Mouse (Mus musculus): ENCODE measurements around the gene Immp2l. TPM values are rescaled to one million over a fixed set of nuclear protein-coding genes. Genes with fewer than 3 reads are reported as not detected.

Immp2l gene
- polyA plus RNA-seq, 1 experiment, result 9.6 TPM

GRCm38 (mm10) chr12:41275361-41275760, 251.5 kb downstream of the Immp2l start:
- H3ac ChIP-seq (ENCODE audit: control insufficient read depth, insufficient read length), result no peak overlapping the region
- no peak for TF ChIP-seq E2F4 (IDR thresholded peaks at IDR 0.05; ENCODE audit: insufficient read depth)
- H3K4me2 ChIP-seq (ENCODE audit: low read depth), result no peak overlapping the region
- H3K36me3 ChIP-seq (ENCODE audit: control insufficient read depth, insufficient read depth), result no peaks in the 10 kb centered on the region
- no peaks in the 10 kb centered on the region for H3K79me2 ChIP-seq (ENCODE audit: control insufficient read depth, insufficient read depth)
- H3K27me3 ChIP-seq (ENCODE audit: control insufficient read depth, insufficient read depth, insufficient read length), result no peaks in the 10 kb centered on the region
- no peak overlapping the region for H3K4me3 ChIP-seq

- no peaks in the 10 kb centered on the region for H3K36me3 ChIP-seq (ENCODE audit: control insufficient read depth, insufficient read depth)
- H3K27me3 ChIP-seq (ENCODE audit: control insufficient read depth, insufficient read depth, insufficient read length), result no peaks in the 10 kb centered on the region
- H3K4me2 ChIP-seq (ENCODE audit: low read depth), result no peak overlapping the region
- no peak overlapping the region for H3K4me3 ChIP-seq
- H3K79me2 ChIP-seq (ENCODE audit: control insufficient read depth, insufficient read depth), result no peaks in the 10 kb centered on the region
- no peak overlapping the region for H3ac ChIP-seq (ENCODE audit: control insufficient read depth, insufficient read length)
- TF ChIP-seq POLR2AphosphoS2 (IDR thresholded peaks at IDR 0.05; ENCODE audit: insufficient read length, low read depth) (no peak), CEBPB (IDR thresholded peaks at IDR 0.05; ENCODE audit: insufficient read depth, poor library complexity, severe bottlenecking) (no peak), TCF12 (IDR thresholded peaks at IDR 0.05; ENCODE audit: insufficient read depth, poor library complexity, severe bottlenecking) (no peak), MAX (IDR thresholded peaks at IDR 0.05; ENCODE audit: low read depth) (no peak), POLR2A (IDR thresholded peaks at IDR 0.05; ENCODE audit: insufficient read length, low read depth) (no peak), REST (IDR thresholded peaks at IDR 0.05; ENCODE audit: insufficient read depth, insufficient read length) (no peak), USF1 (IDR thresholded peaks at IDR 0.05; ENCODE audit: low read depth) (no peak), SRF (IDR thresholded peaks at IDR 0.05; ENCODE audit: control insufficient read depth, insufficient read length, low read depth) (no peak), MYOG (IDR thresholded peaks at IDR 0.05; ENCODE audit: control insufficient read depth in 1 of 3, insufficient read depth in 1 of 3, insufficient read length in 2 of 3, low read depth in 2 of 3) (no peak), MYOD1 (IDR thresholded peaks at IDR 0.05; ENCODE audit: control insufficient read depth in 1 of 3, insufficient read length in 2 of 3, low read depth in 2 of 3) (no peak), E2F4 (IDR thresholded peaks at IDR 0.05; ENCODE audit: insufficient read depth) (no peak), TCF3 (IDR thresholded peaks at IDR 0.05; ENCODE audit: insufficient read length, low read depth) (no peak)
Observed at GRCm38 (mm10) chr12:41277896-41278295, 254.0 kb downstream of the Immp2l start.

DNA sequence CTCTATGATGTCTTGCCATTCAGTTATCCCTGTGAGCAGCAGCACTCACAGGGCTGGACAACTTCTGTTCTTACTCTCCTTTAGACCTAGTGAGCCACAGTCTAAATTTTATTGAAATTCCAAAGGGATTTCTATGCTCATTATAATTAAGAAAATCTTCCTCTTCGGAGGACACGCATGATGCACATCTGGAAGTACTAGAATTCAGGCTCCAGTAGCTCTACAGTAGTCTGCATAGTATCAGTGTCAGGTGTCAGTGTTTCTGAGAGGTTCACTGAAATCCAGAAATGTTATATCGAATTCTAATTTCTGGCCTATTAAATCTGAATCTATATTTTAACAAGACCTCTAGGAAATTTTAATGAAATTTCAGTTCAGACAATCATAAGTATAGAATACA, 265.2 kb downstream of the Immp2l start:
- H3K36me3 ChIP-seq (ENCODE audit: control insufficient read depth, insufficient read depth), result no peaks in the 10 kb centered on the region
- no peak overlapping the region for H3K4me3 ChIP-seq
- no peaks in the 10 kb centered on the region for H3K79me2 ChIP-seq (ENCODE audit: control insufficient read depth, insufficient read depth)
- TF ChIP-seq TCF12 (IDR thresholded peaks at IDR 0.05; ENCODE audit: insufficient read depth, poor library complexity, severe bottlenecking) (no peak), CEBPB (IDR thresholded peaks at IDR 0.05; ENCODE audit: insufficient read depth, poor library complexity, severe bottlenecking) (no peak), TCF3 (IDR thresholded peaks at IDR 0.05; ENCODE audit: insufficient read length, low read depth) (no peak), POLR2A (IDR thresholded peaks at IDR 0.05; ENCODE audit: insufficient read length, low read depth) (no peak), MAX (IDR thresholded peaks at IDR 0.05; ENCODE audit: low read depth) (no peak), E2F4 (IDR thresholded peaks at IDR 0.05; ENCODE audit: insufficient read depth) (no peak), POLR2AphosphoS2 (IDR thresholded peaks at IDR 0.05; ENCODE audit: insufficient read length, low read depth) (no peak), REST (IDR thresholded peaks at IDR 0.05; ENCODE audit: insufficient read depth, insufficient read length) (no peak), SRF (IDR thresholded peaks at IDR 0.05; ENCODE audit: control insufficient read depth, insufficient read length, low read depth) (no peak), MYOD1 (IDR thresholded peaks at IDR 0.05; ENCODE audit: control insufficient read depth in 1 of 3, insufficient read length in 2 of 3, low read depth in 2 of 3) (no peak), MYOG (IDR thresholded peaks at IDR 0.05; ENCODE audit: control insufficient read depth in 1 of 3, insufficient read depth in 1 of 3, insufficient read length in 2 of 3, low read depth in 2 of 3) (no peak), USF1 (IDR thresholded peaks at IDR 0.05; ENCODE audit: low read depth) (no peak)
- H3K4me2 ChIP-seq (ENCODE audit: low read depth), result no peak overlapping the region
- no peak overlapping the region for H3ac ChIP-seq (ENCODE audit: control insufficient read depth, insufficient read length)
- H3K27me3 ChIP-seq (ENCODE audit: control insufficient read depth, insufficient read depth, insufficient read length), result no peaks in the 10 kb centered on the region

GRCm38 (mm10) chr12:41307015-41307414, 283.1 kb downstream of the Immp2l start:
- TF ChIP-seq E2F4 (IDR thresholded peaks at IDR 0.05; ENCODE audit: insufficient read depth) (no peak), POLR2A (IDR thresholded peaks at IDR 0.05; ENCODE audit: insufficient read length, low read depth) (no peak), POLR2AphosphoS2 (IDR thresholded peaks at IDR 0.05; ENCODE audit: insufficient read length, low read depth) (no peak), MYOD1 (IDR thresholded peaks at IDR 0.05; ENCODE audit: control insufficient read depth in 1 of 3, insufficient read length in 2 of 3, low read depth in 2 of 3) (no peak), MAX (IDR thresholded peaks at IDR 0.05; ENCODE audit: low read depth) (no peak), TCF12 (IDR thresholded peaks at IDR 0.05; ENCODE audit: insufficient read depth, poor library complexity, severe bottlenecking) (no peak), SRF (IDR thresholded peaks at IDR 0.05; ENCODE audit: control insufficient read depth, insufficient read length, low read depth) (no peak), USF1 (IDR thresholded peaks at IDR 0.05; ENCODE audit: low read depth) (no peak), MYOG (IDR thresholded peaks at IDR 0.05; ENCODE audit: control insufficient read depth in 1 of 3, insufficient read depth in 1 of 3, insufficient read length in 2 of 3, low read depth in 2 of 3) (no peak), CEBPB (IDR thresholded peaks at IDR 0.05; ENCODE audit: insufficient read depth, poor library complexity, severe bottlenecking) (no peak), TCF3 (IDR thresholded peaks at IDR 0.05; ENCODE audit: insufficient read length, low read depth) (no peak), REST (IDR thresholded peaks at IDR 0.05; ENCODE audit: insufficient read depth, insufficient read length) (no peak)
- H3K27me3 ChIP-seq (ENCODE audit: control insufficient read depth, insufficient read depth, insufficient read length), result no peaks in the 10 kb centered on the region
- H3K36me3 ChIP-seq (ENCODE audit: control insufficient read depth, insufficient read depth), result no peaks in the 10 kb centered on the region
- H3ac ChIP-seq (ENCODE audit: control insufficient read depth, insufficient read length), result no peak overlapping the region
- H3K4me3 ChIP-seq, result no peak overlapping the region
- H3K79me2 ChIP-seq (ENCODE audit: control insufficient read depth, insufficient read depth), result no peaks in the 10 kb centered on the region
- H3K4me2 ChIP-seq (ENCODE audit: low read depth), result no peak overlapping the region

Data from myocyte (in vitro differentiated cells).